Mouse (Mus musculus): ENCODE data around the gene Ccdc57. TPM values are rescaled to one million over a fixed set of nuclear protein-coding genes. Genes with fewer than 3 reads are reported as not detected.

Ccdc57 gene
- polyA plus RNA-seq, 1 experiment from 2014 or later: 7.0 TPM

DNA sequence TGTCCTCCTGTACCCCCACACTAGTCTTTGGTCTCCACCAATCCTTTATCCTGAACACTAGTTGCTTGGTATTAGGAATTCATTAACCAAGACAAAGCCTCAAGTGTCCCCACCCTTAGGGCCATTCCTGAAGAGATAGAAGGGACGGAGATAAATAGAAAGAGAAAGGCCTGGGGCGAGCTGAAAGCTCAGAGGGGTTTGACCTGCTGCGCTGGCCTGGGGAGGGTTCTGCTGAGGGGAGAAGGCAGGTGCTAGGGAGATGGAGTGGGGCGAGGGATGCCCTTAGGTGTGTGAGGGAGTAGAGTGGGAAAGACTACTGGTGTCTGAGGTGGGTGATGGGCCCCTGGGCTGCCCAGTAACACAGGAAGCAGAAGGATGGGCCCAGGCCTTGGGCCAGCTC, 78.9 kb downstream of the Ccdc57 start:
- Histone ChIP-seq H3K9me3 (ENCODE audit: control insufficient read depth, low read length) (no peaks in the 10 kb centered on the region), H3K27me3 (ENCODE audit: control insufficient read depth, insufficient read depth, low read length) (no peaks in the 10 kb centered on the region), H3K4me3 (replicated peaks; ENCODE audit: low read depth, low read length) (no peak overlapping the region), H3K4me1 (ENCODE audit: control insufficient read depth, insufficient read depth, low read length) (no peaks in the 10 kb centered on the region), H3K4me2 (ENCODE audit: low read length) (no peak overlapping the region), H3K9ac (replicated peaks; ENCODE audit: low read length) (no peak overlapping the region), H3K27ac (replicated peaks; ENCODE audit: low read depth, low read length) (no peak overlapping the region), H3K36me3 (ENCODE audit: control insufficient read depth, insufficient read depth, low read length) (0 out of 2 replicates have a peak, but pooled peaks cover 17% of the 10 kb centered on the region)
- DNase-seq: no peak
- no peak for ATAC-seq (ENCODE audit: low FRiP score, low TSS enrichment)
- 67% methylated on average over 4 of the region's 4 CpGs for WGBS

DNA sequence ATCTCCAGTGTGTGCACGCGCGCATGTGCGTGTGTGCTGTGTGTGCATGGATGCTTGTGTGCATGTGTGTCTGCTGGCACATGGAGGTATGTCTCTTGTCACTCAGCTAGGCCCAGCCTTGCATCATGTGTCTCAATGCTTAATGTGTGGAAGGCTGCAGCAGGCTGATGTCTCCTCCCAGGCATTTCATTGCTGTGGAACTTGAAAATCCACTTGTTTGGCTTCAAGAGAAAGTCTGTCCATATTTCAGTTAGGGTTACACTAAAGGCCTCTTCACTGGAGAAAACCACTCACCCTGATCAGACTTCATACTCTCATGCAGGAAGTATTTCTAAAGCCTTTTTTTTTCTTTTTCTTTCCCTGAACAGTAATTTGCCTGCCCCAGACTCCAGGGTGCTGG, 79.5 kb downstream of the Ccdc57 start:
- H3K27ac ChIP-seq (replicated peaks; ENCODE audit: low read depth, low read length): no peak overlapping the region
- no peaks in the 10 kb centered on the region for H3K9me3 ChIP-seq (ENCODE audit: control insufficient read depth, low read length)
- H3K4me1 ChIP-seq (ENCODE audit: control insufficient read depth, insufficient read depth, low read length): no peaks in the 10 kb centered on the region
- WGBS: 94% methylated on average over 4 of the region's 4 CpGs
- no peak overlapping the region for H3K4me2 ChIP-seq (ENCODE audit: low read length)
- DNase-seq (no peak), ATAC-seq (ENCODE audit: low FRiP score, low TSS enrichment) (no peak)
- H3K27me3 ChIP-seq (ENCODE audit: control insufficient read depth, insufficient read depth, low read length): no peaks in the 10 kb centered on the region
- H3K9ac ChIP-seq (replicated peaks; ENCODE audit: low read length): no peak overlapping the region
- H3K36me3 ChIP-seq (ENCODE audit: control insufficient read depth, insufficient read depth, low read length): 0 out of 2 replicates have a peak, but pooled peaks cover 13% of the 10 kb centered on the region
- no peak overlapping the region for H3K4me3 ChIP-seq (replicated peaks; ENCODE audit: low read depth, low read length)

DNA sequence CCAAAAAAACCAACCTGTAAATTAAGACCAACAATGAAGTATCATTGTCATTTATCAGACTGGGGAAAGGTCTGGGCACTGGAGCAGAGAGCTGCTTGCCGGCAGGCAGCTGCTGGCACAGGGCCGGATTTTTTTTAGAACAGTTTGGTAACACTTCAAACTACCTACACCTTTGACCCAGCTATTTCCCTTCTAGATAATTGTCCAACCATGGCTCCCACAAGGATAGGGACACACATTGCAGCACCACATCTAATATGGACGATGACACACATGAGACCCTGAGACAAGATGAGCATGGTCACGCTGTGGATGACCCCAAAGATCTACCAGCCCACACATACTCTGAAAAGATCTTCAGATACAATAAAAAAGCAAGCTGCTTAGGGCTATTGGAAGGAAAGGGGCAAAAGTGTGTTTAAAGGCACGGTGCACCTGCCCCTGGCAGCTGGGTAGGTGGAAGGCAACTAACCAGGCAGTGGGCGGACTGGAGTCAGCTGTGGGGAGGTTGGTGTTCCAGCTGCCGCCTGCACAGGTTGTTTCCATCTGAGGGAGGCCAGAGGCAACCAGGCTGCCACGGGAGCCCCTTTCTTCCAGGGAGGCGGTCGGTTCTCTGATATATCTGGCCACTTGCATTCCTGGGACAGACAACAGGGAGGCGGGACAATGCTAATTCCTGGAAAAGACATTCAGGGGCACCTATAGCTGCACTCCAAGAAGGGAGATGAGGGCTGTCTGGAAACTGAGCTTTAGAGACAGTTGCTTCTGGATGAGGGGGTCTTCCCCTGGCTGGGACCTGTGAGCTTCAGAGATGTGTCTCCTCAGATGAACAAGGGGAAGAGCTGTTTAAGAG, 80.4 kb downstream of the Ccdc57 start:
- Histone ChIP-seq H3K27me3 (ENCODE audit: control insufficient read depth, insufficient read depth, low read length) (no peaks in the 10 kb centered on the region), H3K4me1 (ENCODE audit: control insufficient read depth, insufficient read depth, low read length) (no peaks in the 10 kb centered on the region), H3K4me3 (replicated peaks; ENCODE audit: low read depth, low read length) (no peak overlapping the region)

DNA sequence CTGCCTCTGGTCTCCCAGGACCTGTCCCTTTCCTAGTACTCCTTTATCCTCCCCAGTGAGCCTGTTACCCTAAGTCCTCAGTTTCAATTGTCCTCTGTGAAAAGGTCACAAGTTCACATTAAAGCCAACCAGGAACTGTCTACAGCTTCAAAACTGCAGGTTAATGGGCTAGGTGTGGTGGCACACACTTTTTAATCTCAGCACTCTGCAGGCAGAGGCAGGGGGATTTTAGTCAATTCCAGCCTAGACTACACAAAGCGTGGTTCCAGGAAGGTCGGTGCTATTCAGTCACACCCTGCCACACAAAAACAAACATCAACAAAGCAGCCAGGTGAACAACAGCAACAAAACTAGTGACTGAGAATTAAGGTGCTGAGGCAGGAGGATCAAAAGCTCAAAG, 81.1 kb downstream of the Ccdc57 start:
- no peak overlapping the region for H3K27ac ChIP-seq (replicated peaks; ENCODE audit: low read depth, low read length)
- H3K4me2 ChIP-seq (ENCODE audit: low read length): no peak overlapping the region
- H3K27me3 ChIP-seq (ENCODE audit: control insufficient read depth, insufficient read depth, low read length): no peaks in the 10 kb centered on the region
- H3K9me3 ChIP-seq (ENCODE audit: control insufficient read depth, low read length): no peaks in the 10 kb centered on the region
- H3K9ac ChIP-seq (replicated peaks; ENCODE audit: low read length): no peak overlapping the region
- 0 out of 2 replicates have a peak, but pooled peaks cover 6% of the 10 kb centered on the region for H3K36me3 ChIP-seq (ENCODE audit: control insufficient read depth, insufficient read depth, low read length)
- H3K4me3 ChIP-seq (replicated peaks; ENCODE audit: low read depth, low read length): no peak overlapping the region
- no peak for ATAC-seq (ENCODE audit: low FRiP score, low TSS enrichment)
- 77% methylated on average over 2 of the region's 2 CpGs for WGBS
- no peaks in the 10 kb centered on the region for H3K4me1 ChIP-seq (ENCODE audit: control insufficient read depth, insufficient read depth, low read length)
- no peak for DNase-seq

More for the DNA sequence above, 80.4 kb downstream of the Ccdc57 start:
- H3K36me3 ChIP-seq (ENCODE audit: control insufficient read depth, insufficient read depth, low read length): 0 out of 2 replicates have a peak, but pooled peaks cover 7% of the 10 kb centered on the region
- no peak overlapping the region for H3K27ac ChIP-seq (replicated peaks; ENCODE audit: low read depth, low read length)
- no peak overlapping the region for H3K9ac ChIP-seq (replicated peaks; ENCODE audit: low read length)
- no peak for DNase-seq
- 71% methylated on average over 11 of the region's 11 CpGs for WGBS
- H3K4me2 ChIP-seq (ENCODE audit: low read length): no peak overlapping the region
- H3K9me3 ChIP-seq (ENCODE audit: control insufficient read depth, low read length): no peaks in the 10 kb centered on the region
- ATAC-seq (ENCODE audit: low FRiP score, low TSS enrichment): no peak

DNA sequence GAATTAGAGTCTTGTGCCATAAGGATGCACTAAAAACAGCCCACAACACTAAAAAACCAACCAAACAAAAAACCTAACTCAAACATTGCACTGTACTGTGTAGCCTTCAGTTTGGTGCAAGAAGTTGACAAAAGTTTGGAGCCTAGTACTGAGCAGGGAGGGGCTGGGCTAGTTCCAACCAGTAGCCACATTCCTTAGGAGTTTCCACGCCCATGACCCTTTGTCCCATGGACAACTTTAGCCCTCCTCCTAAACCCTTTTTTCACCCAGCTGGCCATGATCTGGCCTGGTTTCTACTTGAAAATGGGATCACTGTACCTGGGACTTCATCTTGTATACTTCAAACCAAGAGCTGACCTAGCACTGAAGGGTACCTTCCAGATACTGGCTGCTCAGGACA, 81.5 kb downstream of the Ccdc57 start:
- H3K9ac ChIP-seq (replicated peaks; ENCODE audit: low read length): no peak overlapping the region
- H3K9me3 ChIP-seq (ENCODE audit: control insufficient read depth, low read length): no peaks in the 10 kb centered on the region
- H3K27me3 ChIP-seq (ENCODE audit: control insufficient read depth, insufficient read depth, low read length): no peaks in the 10 kb centered on the region
- DNase-seq: no peak
- no peak overlapping the region for H3K4me2 ChIP-seq (ENCODE audit: low read length)
- no peak for ATAC-seq (ENCODE audit: low FRiP score, low TSS enrichment)
- H3K4me1 ChIP-seq (ENCODE audit: control insufficient read depth, insufficient read depth, low read length): no peaks in the 10 kb centered on the region
- H3K36me3 ChIP-seq (ENCODE audit: control insufficient read depth, insufficient read depth, low read length): 0 out of 2 replicates have a peak, but pooled peaks cover 4% of the 10 kb centered on the region
- WGBS: 77% methylated on average over 1 of the region's 1 CpGs
- H3K4me3 ChIP-seq (replicated peaks; ENCODE audit: low read depth, low read length): no peak overlapping the region
- no peak overlapping the region for H3K27ac ChIP-seq (replicated peaks; ENCODE audit: low read depth, low read length)

DNA sequence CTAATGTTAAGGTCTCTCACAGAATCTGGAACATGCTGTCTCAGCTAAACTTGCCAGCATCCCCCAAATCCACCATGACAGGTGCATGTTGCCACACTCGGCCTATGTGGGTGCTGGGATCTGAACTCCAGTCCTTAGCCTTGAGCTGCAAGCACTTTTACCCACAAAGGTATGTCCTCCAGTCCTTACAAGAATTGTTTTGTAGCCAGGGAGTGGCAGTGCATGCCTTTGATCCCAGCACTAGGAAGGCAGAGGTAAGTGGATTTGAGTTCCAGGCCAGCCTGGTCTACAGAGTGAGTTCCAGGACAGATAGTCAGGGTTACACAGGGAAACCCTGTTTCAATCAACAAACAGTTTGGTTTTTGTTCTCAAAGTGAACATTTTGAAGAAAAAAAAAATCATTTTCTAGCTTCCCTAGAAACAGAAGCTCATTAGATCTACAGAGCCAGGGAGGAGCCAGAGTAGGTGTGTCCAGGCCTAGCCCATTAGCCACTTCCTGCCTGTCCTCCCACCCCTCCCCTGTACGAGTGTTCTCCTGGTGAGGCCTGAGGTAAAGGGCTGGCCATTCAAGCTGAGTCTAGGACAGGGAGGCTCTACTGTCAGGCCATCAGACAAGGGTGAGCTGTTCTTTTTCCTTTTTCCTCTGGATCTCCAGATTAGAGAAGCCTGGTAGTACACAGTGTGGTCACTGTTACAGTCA, 82.2 kb downstream of the Ccdc57 start:
- Histone ChIP-seq H3K9me3 (ENCODE audit: control insufficient read depth, low read length) (no peaks in the 10 kb centered on the region), H3K27ac (replicated peaks; ENCODE audit: low read depth, low read length) (no peak overlapping the region), H3K4me3 (replicated peaks; ENCODE audit: low read depth, low read length) (no peak overlapping the region), H3K36me3 (ENCODE audit: control insufficient read depth, insufficient read depth, low read length) (0 out of 2 replicates have a peak, but pooled peaks cover 4% of the 10 kb centered on the region), H3K4me1 (ENCODE audit: control insufficient read depth, insufficient read depth, low read length) (no peaks in the 10 kb centered on the region), H3K9ac (replicated peaks; ENCODE audit: low read length) (no peak overlapping the region), H3K27me3 (ENCODE audit: control insufficient read depth, insufficient read depth, low read length) (no peaks in the 10 kb centered on the region), H3K4me2 (ENCODE audit: low read length) (no peak overlapping the region)
- ATAC-seq (ENCODE audit: low FRiP score, low TSS enrichment) (no peak), DNase-seq (no peak)
- WGBS: 67% methylated on average over 2 of the region's 2 CpGs

DNA sequence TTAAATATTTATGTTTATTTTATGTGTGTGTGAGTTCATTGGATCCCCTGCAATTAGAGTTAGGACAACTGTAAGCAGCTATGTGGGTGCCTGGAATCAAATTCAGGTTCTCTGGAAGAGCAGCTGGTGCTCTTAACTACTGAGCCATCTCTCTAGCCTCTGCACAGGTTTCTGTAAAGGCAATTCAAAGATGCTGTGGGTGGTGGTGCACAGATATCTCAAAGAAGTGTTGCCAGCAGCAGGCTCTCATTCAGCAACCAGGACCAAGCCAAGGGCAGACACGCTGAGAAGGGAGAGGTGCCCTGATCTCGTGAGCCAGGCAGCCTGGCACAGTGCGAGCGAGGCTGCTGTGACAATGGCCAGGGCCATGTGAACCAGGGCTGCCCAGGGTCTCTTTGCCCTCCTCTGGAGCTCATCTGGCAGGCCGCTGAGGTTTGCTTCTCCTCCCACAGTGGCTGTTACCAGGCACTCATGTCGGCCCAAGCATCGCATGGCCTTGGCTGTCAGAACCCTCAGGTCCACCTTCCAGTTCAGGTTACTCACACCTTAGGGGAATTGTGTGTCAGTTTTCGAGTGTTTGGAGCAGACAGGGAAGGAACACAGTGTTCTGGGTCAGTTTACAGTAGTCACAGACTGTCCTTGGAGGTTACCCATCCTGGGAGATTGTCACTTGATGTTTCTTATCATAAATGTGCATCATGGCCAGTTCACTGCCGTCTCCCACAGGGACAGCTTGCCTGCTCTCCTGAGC, 85.8 kb downstream of the Ccdc57 start:
- H3K4me2 ChIP-seq (ENCODE audit: low read length): no peak overlapping the region
- no peak overlapping the region for H3K9ac ChIP-seq (replicated peaks; ENCODE audit: low read length)
- no peak overlapping the region for H3K27ac ChIP-seq (replicated peaks; ENCODE audit: low read depth, low read length)
- no peaks in the 10 kb centered on the region for H3K36me3 ChIP-seq (ENCODE audit: control insufficient read depth, insufficient read depth, low read length)
- H3K4me1 ChIP-seq (ENCODE audit: control insufficient read depth, insufficient read depth, low read length): no peaks in the 10 kb centered on the region
- no peaks in the 10 kb centered on the region for H3K9me3 ChIP-seq (ENCODE audit: control insufficient read depth, low read length)
- no peak overlapping the region for H3K4me3 ChIP-seq (replicated peaks; ENCODE audit: low read depth, low read length)
- ATAC-seq (ENCODE audit: low FRiP score, low TSS enrichment): no peak
- 91% methylated on average over 9 of the region's 9 CpGs for WGBS
- H3K27me3 ChIP-seq (ENCODE audit: control insufficient read depth, insufficient read depth, low read length): no peaks in the 10 kb centered on the region
- DNase-seq: no peak

DNA sequence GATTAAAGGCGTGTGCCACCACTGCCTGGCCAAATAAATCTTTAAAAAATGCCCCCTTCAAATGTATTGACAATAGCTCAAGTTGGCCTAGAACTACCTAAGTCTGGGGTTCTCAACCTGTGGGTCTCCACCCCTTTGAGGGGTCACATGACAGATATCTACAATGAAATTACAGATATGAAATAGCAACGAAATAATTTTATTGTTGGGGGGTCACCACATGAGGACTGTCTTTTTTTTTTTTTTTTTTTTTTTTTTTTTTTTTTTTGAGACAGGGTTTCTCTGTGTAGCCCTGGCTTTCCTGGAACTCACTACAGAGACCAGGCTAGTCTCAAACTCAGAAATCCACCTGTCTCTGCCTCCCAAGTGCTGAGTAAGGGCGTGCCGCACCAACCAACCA, 88.3 kb downstream of the Ccdc57 start:
- Histone ChIP-seq H3K9me3 (ENCODE audit: control insufficient read depth, low read length) (no peaks in the 10 kb centered on the region), H3K4me2 (ENCODE audit: low read length) (no peak overlapping the region), H3K27me3 (ENCODE audit: control insufficient read depth, insufficient read depth, low read length) (no peaks in the 10 kb centered on the region), H3K9ac (replicated peaks; ENCODE audit: low read length) (no peak overlapping the region), H3K4me1 (ENCODE audit: control insufficient read depth, insufficient read depth, low read length) (no peaks in the 10 kb centered on the region), H3K4me3 (replicated peaks; ENCODE audit: low read depth, low read length) (no peak overlapping the region), H3K36me3 (ENCODE audit: control insufficient read depth, insufficient read depth, low read length) (no peaks in the 10 kb centered on the region), H3K27ac (replicated peaks; ENCODE audit: low read depth, low read length) (no peak overlapping the region)
- 90% methylated on average over 4 of the region's 4 CpGs for WGBS
- DNase-seq: no peak
- no peak for ATAC-seq (ENCODE audit: low FRiP score, low TSS enrichment)
